Mouse (Mus musculus) thymus, postnatal 14 days (tissue): ENCODE measurements around the gene Il10rb.
"Not testable (repeated sequence)": the region's sequence is repeated elsewhere in the genome, so short reads cannot be mapped to it uniquely, and the experiment has no call there.

ENCODE experiments used
- DNase-seq: peaks from one replicate; pipeline ENCODE4 v3.0.0; 2021

Il10rb gene

GRCm38 (mm10) chr16:91418531-91418930, 12.6 kb downstream of the Il10rb start:
- no peak for DNase-seq

- DNase-seq = no peak
Observed at GRCm38 (mm10) chr16:91425816-91426215, 19.9 kb downstream of the Il10rb start.

GRCm38 (mm10) chr16:91426586-91426985, 20.6 kb downstream of the Il10rb start:
- DNase-seq = no peak

- no peak for DNase-seq
Observed at GRCm38 (mm10) chr16:91427461-91427860, 21.5 kb downstream of the Il10rb start.

GRCm38 (mm10) chr16:91428259-91428865, 22.4 kb downstream of the Il10rb start:
- no peak for DNase-seq

- no peak for DNase-seq
Observed at GRCm38 (mm10) chr16:91432720-91433328, 26.9 kb downstream of the Il10rb start.

GRCm38 (mm10) chr16:91433329-91433933, 27.5 kb downstream of the Il10rb start:
- DNase-seq = peak; percentile 69

GRCm38 (mm10) chr16:91434119-91434518, 28.2 kb downstream of the Il10rb start:
- DNase-seq = no peak

GRCm38 (mm10) chr16:91438081-91438480, 32.1 kb downstream of the Il10rb start:
- no peak for DNase-seq

- DNase-seq = not testable (repeated sequence)
Observed at GRCm38 (mm10) chr16:91438599-91438998, 32.6 kb downstream of the Il10rb start.

GRCm38 (mm10) chr16:91441366-91441765, 35.4 kb downstream of the Il10rb start:
- DNase-seq = no peak

- DNase-seq = no peak
Observed at GRCm38 (mm10) chr16:91441811-91442240, 35.9 kb downstream of the Il10rb start.

- DNase-seq = peak; percentile 77
Observed at GRCm38 (mm10) chr16:91442446-91442845, 36.5 kb downstream of the Il10rb start.

- DNase-seq = peak; percentile 70
Observed at GRCm38 (mm10) chr16:91443211-91443611, 37.2 kb downstream of the Il10rb start.

- DNase-seq = no peak
Observed at GRCm38 (mm10) chr16:91444847-91445246, 38.9 kb downstream of the Il10rb start.

- peak; percentile 77 for DNase-seq
Observed at GRCm38 (mm10) chr16:91445566-91445965, 39.6 kb downstream of the Il10rb start.

GRCm38 (mm10) chr16:91446778-91447511, 41.0 kb downstream of the Il10rb start:
- DNase-seq = peak; percentile 45

GRCm38 (mm10) chr16:91447512-91447900, 41.5 kb downstream of the Il10rb start:
- DNase-seq = no peak

- DNase-seq = peak; percentile 63
Observed at GRCm38 (mm10) chr16:91448088-91448487, 42.1 kb downstream of the Il10rb start.

GRCm38 (mm10) chr16:91448895-91449294, 42.9 kb downstream of the Il10rb start:
- DNase-seq = no peak

- DNase-seq = peak; percentile 56
Observed at GRCm38 (mm10) chr16:91450137-91451064, 44.4 kb downstream of the Il10rb start.

- DNase-seq = peak; percentile 63
Observed at GRCm38 (mm10) chr16:91451949-91452348, 46.0 kb downstream of the Il10rb start.
